Mouse (Mus musculus): ENCODE data around the gene Clstn1. TPM values are rescaled to one million over a fixed set of nuclear protein-coding genes. Genes with fewer than 3 reads are reported as not detected.

Clstn1 gene
- polyA plus RNA-seq, 3 experiments from 2014 or later: 5.4 to 7.5 (median 6.3) TPM

GRCm38 (mm10) chr4:149679056-149679770 is 92.9 kb downstream of the Clstn1 start:
- ATAC-seq: no peak

- ATAC-seq: peak; percentile 23
Observed at GRCm38 (mm10) chr4:149683875-149684274, 97.6 kb downstream of the Clstn1 start.

- ATAC-seq: no peak
Observed at GRCm38 (mm10) chr4:149684841-149685623, 98.8 kb downstream of the Clstn1 start.

- no peak for ATAC-seq
Observed at GRCm38 (mm10) chr4:149688861-149689260, 102.6 kb downstream of the Clstn1 start.

- ATAC-seq: peak; percentile 34
Observed at GRCm38 (mm10) chr4:149689822-149690700, 103.8 kb downstream of the Clstn1 start.

GRCm38 (mm10) chr4:149690828-149691280 is 104.6 kb downstream of the Clstn1 start:
- ATAC-seq: no peak

- ATAC-seq: no peak
Observed at GRCm38 (mm10) chr4:149691368-149691767, 105.1 kb downstream of the Clstn1 start.

GRCm38 (mm10) chr4:149696189-149696971 is 110.1 kb downstream of the Clstn1 start:
- peak; percentile 26 for ATAC-seq

- ATAC-seq: peak; percentile 44
Observed at GRCm38 (mm10) chr4:149697506-149698196, 111.4 kb downstream of the Clstn1 start.

- peak; percentile 27 for ATAC-seq
Observed at GRCm38 (mm10) chr4:149698197-149698821, 112.0 kb downstream of the Clstn1 start.

Other genes starting within 250 kb of the Clstn1 start
- 10 to 100 TPM in 2 of 3 experiments, 1 to 10 TPM in 1; 9.1 to 18.5 (median 14.7) TPM for gene Ube4b, start 159.7 kb upstream of the Clstn1 start, polyA plus RNA-seq (2017; shearing (Covaris generic))
- gene Rbp7, start 131.5 kb upstream of the Clstn1 start, polyA plus RNA-seq (2017; shearing (Covaris generic)): not detected
- gene Tmem274, start 109.1 kb upstream of the Clstn1 start, polyA plus RNA-seq (2017; shearing (Covaris generic)): under 1 TPM in 1 of 3 experiments, not detected in 2; 0.63 TPM
- gene Nmnat1, start 101.3 kb upstream of the Clstn1 start, polyA plus RNA-seq (2017; shearing (Covaris generic)): 1 to 10 TPM; 6.2 to 6.9 (median 6.3) TPM
- gene Lzic, start 101.2 kb upstream of the Clstn1 start, polyA plus RNA-seq (2017; shearing (Covaris generic)): 10 to 100 TPM; 26.0 to 43.4 (median 28.2) TPM
- gene Ctnnbip1, start 68.2 kb upstream of the Clstn1 start, polyA plus RNA-seq (2017; shearing (Covaris generic)): 1 to 10 TPM in 2 of 3 experiments, under 1 TPM in 1; 0.59 to 1.4 (median 1.4) TPM
- gene Pik3cd, start 116.1 kb downstream of the Clstn1 start, polyA plus RNA-seq (2017; shearing (Covaris generic)): 100 to 1,000 TPM; 108 to 124 (median 115) TPM
- gene Tmem201, start 151.6 kb downstream of the Clstn1 start, polyA plus RNA-seq (2017; shearing (Covaris generic)): 1 to 10 TPM; 4.6 to 8.9 (median 6.0) TPM
- 1 to 10 TPM; 2.5 to 7.1 (median 3.4) TPM for gene Slc25a33, start 187.8 kb downstream of the Clstn1 start, polyA plus RNA-seq (2017; shearing (Covaris generic))

Data from inflammation-experienced regulatory T-cells, adult 6 months (primary cell).